Mouse (Mus musculus) thymus, adult 18-20 months (tissue): ENCODE results near the gene Spata13.

ENCODE experiments used
- DNase-seq, 2 experiments: peaks; one replicate each; pipeline ENCODE4 v3.0.0; 2022; ENCODE audit warnings: mixed read lengths in 2 of 2

The Spata13 gene

GRCm38 (mm10) chr14:60752892-60753800, 119.3 kb downstream of the Spata13 start:
- no peak for DNase-seq

- DNase-seq = no peak
These were observed 120.0 kb downstream of the Spata13 start for GRCm38 (mm10) chr14:60753801-60754126.

- DNase-seq = no peak
These were observed 120.9 kb downstream of the Spata13 start for GRCm38 (mm10) chr14:60754656-60755055.

GRCm38 (mm10) chr14:60756271-60756670, 122.5 kb downstream of the Spata13 start:
- DNase-seq = no peak

GRCm38 (mm10) chr14:60757265-60757664, 123.5 kb downstream of the Spata13 start:
- no peak for DNase-seq

GRCm38 (mm10) chr14:60757722-60758121, 123.9 kb downstream of the Spata13 start:
- no peak for DNase-seq

GRCm38 (mm10) chr14:60759097-60759496, 125.3 kb downstream of the Spata13 start:
- DNase-seq = no peak

- no peak for DNase-seq
These were observed 128.0 kb downstream of the Spata13 start for GRCm38 (mm10) chr14:60761801-60762200.

- DNase-seq = no peak
These were observed 129.0 kb downstream of the Spata13 start for GRCm38 (mm10) chr14:60762754-60763153.

- no peak for DNase-seq
These were observed 129.9 kb downstream of the Spata13 start for GRCm38 (mm10) chr14:60763746-60764145.

GRCm38 (mm10) chr14:60764526-60764925, 130.7 kb downstream of the Spata13 start:
- DNase-seq = no peak

GRCm38 (mm10) chr14:60765025-60765424, 131.2 kb downstream of the Spata13 start:
- DNase-seq = no peak

- DNase-seq = no peak
These were observed 134.1 kb downstream of the Spata13 start, which contains the start of gene C1qtnf9 for GRCm38 (mm10) chr14:60767884-60768283. Gene C1qtnf9, plus strand, starts transcription at chr14:60768134.

GRCm38 (mm10) chr14:60769340-60769739, 135.5 kb downstream of the Spata13 start:
- no peak for DNase-seq

GRCm38 (mm10) chr14:60770594-60770993, 136.8 kb downstream of the Spata13 start:
- DNase-seq = no peak

GRCm38 (mm10) chr14:60771057-60771456, 137.3 kb downstream of the Spata13 start:
- peak; percentile 37 to 51 for DNase-seq

- no peak for DNase-seq
These were observed 139.7 kb downstream of the Spata13 start for GRCm38 (mm10) chr14:60773476-60773875.

GRCm38 (mm10) chr14:60776521-60776920, 142.7 kb downstream of the Spata13 start:
- no peak for DNase-seq

- DNase-seq = peak; percentile 20 to 47
These were observed 143.7 kb downstream of the Spata13 start for GRCm38 (mm10) chr14:60777485-60777919.

GRCm38 (mm10) chr14:60779198-60779597, 145.4 kb downstream of the Spata13 start:
- no peak for DNase-seq

GRCm38 (mm10) chr14:60782121-60782656, 148.4 kb downstream of the Spata13 start:
- DNase-seq = no peak

GRCm38 (mm10) chr14:60783196-60783595, 149.4 kb downstream of the Spata13 start:
- no peak for DNase-seq

- DNase-seq = peak; percentile 75 to 83
These were observed 150.9 kb downstream of the Spata13 start, which contains the start of gene Mipep for GRCm38 (mm10) chr14:60784427-60785315. Gene Mipep, plus strand, starts transcription at chr14:60784573.
